Comparison of ENCODE assay signal across 8 mouse cellular contexts in the genomic region with DNA sequence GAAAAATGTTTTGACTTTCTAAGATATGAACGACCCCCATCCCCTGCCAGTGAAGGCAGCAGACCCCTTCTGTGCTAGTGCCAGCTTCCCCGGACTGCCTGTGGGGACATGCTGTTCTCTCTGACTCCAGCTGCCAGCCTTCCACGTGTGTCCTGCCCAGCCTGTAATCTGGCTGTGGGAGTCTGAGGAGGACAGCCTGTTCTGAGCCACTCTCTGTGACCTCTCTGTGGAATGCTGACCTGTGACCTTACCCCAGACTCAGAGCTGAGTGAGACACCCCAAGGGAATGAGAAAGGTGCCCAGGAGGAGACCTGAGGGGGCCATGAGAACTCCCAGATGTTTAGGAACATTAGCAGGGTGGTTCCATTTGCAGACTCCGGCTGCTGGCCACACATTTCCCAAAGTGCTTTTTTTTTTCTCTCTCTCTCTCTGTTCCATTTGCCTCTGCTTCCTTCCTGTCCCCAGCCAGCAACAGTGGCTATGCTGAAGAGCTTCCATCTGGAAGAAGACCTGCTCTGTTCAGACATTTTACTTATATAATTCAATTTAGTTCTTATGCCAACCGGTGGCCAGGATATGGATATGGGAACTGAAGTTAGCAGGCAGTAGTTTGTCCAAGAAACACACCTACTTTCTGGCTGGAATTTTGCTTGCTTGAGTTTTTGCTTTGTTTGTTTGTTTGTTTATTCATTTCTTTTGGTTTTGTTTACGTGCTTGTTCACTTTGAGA. TPM values are rescaled to one million over a fixed set of nuclear protein-coding genes. Genes with fewer than 3 reads are reported as not detected.
A peak's percentile ranks its signal among the peaks of the same experiment; 100 is the strongest.
DNase-seq lines count a peak whose midpoint lies in the region; ATAC-seq lines count a peak whose summit lies in the region.
"Had no signal": no experiment of that assay in that cellular context is flagged by ENCODE, and none has a peak within 500 bp of the region (broad histone marks: within the 10 kb centered on the region; RNA-seq: fewer than 3 reads in every experiment).

No protein-coding gene starts in this region.

- 40% methylated on average over 6 of the region's 6 CpGs for WGBS in heart, embryonic 10.5 days
- 40% methylated on average over 6 of the region's 6 CpGs for WGBS in neural tube, embryonic 15.5 days

- no peak overlapping the region for H3K4me2 ChIP-seq in neural tube, embryonic 15.5 days
- H3K4me2 ChIP-seq: liver, embryonic 13.5 days had no signal

- H3K9ac ChIP-seq in neural tube, embryonic 15.5 days (replicated peaks): no peak overlapping the region; the same call in 1 of the 2 replicates
- H3K9ac ChIP-seq: liver, embryonic 13.5 days had no signal

- H3K27me3 ChIP-seq in heart, embryonic 10.5 days (ENCODE audit: insufficient read depth, poor library complexity, severe bottlenecking): no peaks in the 10 kb centered on the region
- no peaks in the 10 kb centered on the region for H3K27me3 ChIP-seq in neural tube, embryonic 15.5 days (replicated peaks)
- H3K27me3 ChIP-seq: liver, embryonic 13.5 days had no signal

- peak; percentile 43 to 46 for DNase-seq in right cerebral cortex, postnatal 10 days (ENCODE audit: low spot score in 2 of 2)
- DNase-seq in right cerebral cortex, postnatal 25 days: no peak
- DNase-seq in heart, embryonic 10.5 days (ENCODE audit: low spot score): no peak
- DNase-seq in kidney, adult 9 months: peak; percentile 67
- no peak for DNase-seq in layer of hippocampus, adult 18-20 months (ENCODE audit: low spot score in 2 of 2)
- no peak for DNase-seq in thymus, postnatal 36 days
- DNase-seq: liver, embryonic 13.5 days had no signal

- peaks cover 90% of the 10 kb centered on the region for H3K4me1 ChIP-seq in heart, embryonic 10.5 days
- peaks cover 66% of the 10 kb centered on the region for H3K4me1 ChIP-seq in neural tube, embryonic 15.5 days

- peak overlapping the region; percentile 80 for H3K27ac ChIP-seq in heart, embryonic 10.5 days
- peak overlapping the region; percentile 18; the same call in 1 of the 2 replicates for H3K27ac ChIP-seq in neural tube, embryonic 15.5 days (replicated peaks)
- H3K27ac ChIP-seq: liver, embryonic 13.5 days had no signal

- no peak for ATAC-seq in neural tube, embryonic 15.5 days (ENCODE audit: low FRiP score)

- H3K4me3 ChIP-seq in heart, embryonic 10.5 days: no peak overlapping the region
- no peak overlapping the region for H3K4me3 ChIP-seq in neural tube, embryonic 15.5 days (replicated peaks)
- H3K4me3 ChIP-seq: liver, embryonic 13.5 days had no signal

- no peaks in the 10 kb centered on the region for H3K9me3 ChIP-seq in heart, embryonic 10.5 days
- no peaks in the 10 kb centered on the region for H3K9me3 ChIP-seq in neural tube, embryonic 15.5 days (replicated peaks)
- H3K9me3 ChIP-seq: liver, embryonic 13.5 days had no signal

- no peaks in the 10 kb centered on the region for H3K36me3 ChIP-seq in heart, embryonic 10.5 days
- H3K36me3 ChIP-seq in neural tube, embryonic 15.5 days: no peaks in the 10 kb centered on the region
- H3K36me3 ChIP-seq: liver, embryonic 13.5 days had no signal

RNA-seq across cellular contexts. Expression of gene Cuedc1, which starts 15.8 kb away (rescaled TPM):
- 15.1 and 17.9 TPM in 2 replicates for polyA plus RNA-seq in heart, embryonic 10.5 days (2016; fragmentation: Nextera tagmentation; extraction: Ambion mirVana)
- polyA plus RNA-seq in neural tube, embryonic 15.5 days (2015; fragmentation: Nextera tagmentation; extraction: Ambion mirVana): 40.6 and 49.0 TPM in 2 replicates
- 10 to 100 TPM; 27.9 to 31.8 TPM for total RNA-seq in layer of hippocampus, adult 18-20 months (2021)

RNA-seq across cellular contexts. Expression of gene Vezf1, which starts 45.6 kb away (rescaled TPM):
- polyA plus RNA-seq in heart, embryonic 10.5 days (2016; fragmentation: Nextera tagmentation; extraction: Ambion mirVana): 24.2 and 34.1 TPM in 2 replicates
- 35.0 and 39.1 TPM in 2 replicates for polyA plus RNA-seq in neural tube, embryonic 15.5 days (2015; fragmentation: Nextera tagmentation; extraction: Ambion mirVana)
- 10 to 100 TPM; 23.2 to 24.7 TPM for total RNA-seq in layer of hippocampus, adult 18-20 months (2021)

Comparison
In these comparisons a context has a peak if more than half of its experiments do, and no peak if none do; other contexts are left out.
1. DNase-seq: peak in right cerebral cortex, postnatal 10 days (2 of 2) and kidney, adult 9 months (single experiment); none in right cerebral cortex, postnatal 25 days (single experiment), heart, embryonic 10.5 days (single experiment), layer of hippocampus, adult 18-20 months (0 of 2) and thymus, postnatal 36 days (0 of 2).